Mouse (Mus musculus): ENCODE results near the gene Itga1. TPM values are rescaled to one million over a fixed set of nuclear protein-coding genes. Genes with fewer than 3 reads are reported as not detected.

Itga1 gene
- polyA plus RNA-seq, 1 experiment from 2014 or later, result 21.0 TPM

- Histone ChIP-seq H3K9ac (ENCODE audit: low read depth, low read length) (no peak overlapping the region), H3K27ac (ENCODE audit: low read depth, low read length) (no peak overlapping the region), H3K27me3 (ENCODE audit: control insufficient read depth, insufficient read depth, low read length) (no peaks in the 10 kb centered on the region), H3K4me3 (ENCODE audit: low read length) (no peak overlapping the region), H3K9me3 (ENCODE audit: control insufficient read depth, low read length) (no peaks in the 10 kb centered on the region), H3K4me1 (ENCODE audit: control insufficient read depth, insufficient read depth, low read length) (0 out of 2 replicates have a peak, but pooled peaks cover 3% of the 10 kb centered on the region), H3K4me2 (replicated peaks; ENCODE audit: low read depth, low read length) (no peak overlapping the region), H3K36me3 (ENCODE audit: control insufficient read depth, insufficient read depth, low read length) (no peaks in the 10 kb centered on the region)
- WGBS, result 76% methylated on average over 8 of the region's 8 CpGs
- no peak for ATAC-seq (ENCODE audit: low FRiP score, low TSS enrichment)
Measured at GRCm38 (mm10) chr13:115107436-115107835, 5.7 kb upstream of the Itga1 start.

- H3K27ac ChIP-seq (ENCODE audit: low read depth, low read length), result no peak overlapping the region
- 0 out of 2 replicates have a peak, but pooled peaks cover 3% of the 10 kb centered on the region for H3K4me1 ChIP-seq (ENCODE audit: control insufficient read depth, insufficient read depth, low read length)
- no peaks in the 10 kb centered on the region for H3K36me3 ChIP-seq (ENCODE audit: control insufficient read depth, insufficient read depth, low read length)
- no peak for ATAC-seq (ENCODE audit: low FRiP score, low TSS enrichment)
- H3K9ac ChIP-seq (ENCODE audit: low read depth, low read length), result no peak overlapping the region
- H3K4me3 ChIP-seq (ENCODE audit: low read length), result no peak overlapping the region
- 84% methylated on average over 10 of the region's 10 CpGs for WGBS
- H3K27me3 ChIP-seq (ENCODE audit: control insufficient read depth, insufficient read depth, low read length), result no peaks in the 10 kb centered on the region
- no peaks in the 10 kb centered on the region for H3K9me3 ChIP-seq (ENCODE audit: control insufficient read depth, low read length)
- H3K4me2 ChIP-seq (replicated peaks; ENCODE audit: low read depth, low read length), result no peak overlapping the region
Measured at GRCm38 (mm10) chr13:115106183-115106582, 4.4 kb upstream of the Itga1 start.

- Histone ChIP-seq H3K4me3 (ENCODE audit: low read length) (no peak overlapping the region), H3K4me1 (ENCODE audit: control insufficient read depth, insufficient read depth, low read length) (0 out of 2 replicates have a peak, but pooled peaks cover 3% of the 10 kb centered on the region), H3K9me3 (ENCODE audit: control insufficient read depth, low read length) (no peaks in the 10 kb centered on the region), H3K9ac (ENCODE audit: low read depth, low read length) (no peak overlapping the region), H3K4me2 (replicated peaks; ENCODE audit: low read depth, low read length) (no peak overlapping the region), H3K36me3 (ENCODE audit: control insufficient read depth, insufficient read depth, low read length) (no peaks in the 10 kb centered on the region), H3K27me3 (ENCODE audit: control insufficient read depth, insufficient read depth, low read length) (no peaks in the 10 kb centered on the region), H3K27ac (ENCODE audit: low read depth, low read length) (no peak overlapping the region)
- no peak for ATAC-seq (ENCODE audit: low FRiP score, low TSS enrichment)
- WGBS, result 94% methylated on average over 2 of the region's 2 CpGs
Measured at GRCm38 (mm10) chr13:115102754-115103153, 990 bp upstream of the Itga1 start.

GRCm38 (mm10) chr13:115100381-115101177, 1.2 kb downstream of the Itga1 start:
- no peak for ATAC-seq (ENCODE audit: low FRiP score, low TSS enrichment)
- peak overlapping the region; percentile 73 for H3K4me2 ChIP-seq (replicated peaks; ENCODE audit: low read depth, low read length)
- H3K27me3 ChIP-seq (ENCODE audit: control insufficient read depth, insufficient read depth, low read length), result no peaks in the 10 kb centered on the region
- 29% methylated on average over 11 of the region's 11 CpGs for WGBS
- no peaks in the 10 kb centered on the region for H3K36me3 ChIP-seq (ENCODE audit: control insufficient read depth, insufficient read depth, low read length)
- H3K9ac ChIP-seq (ENCODE audit: low read depth, low read length), result peak overlapping the region; percentile 66
- no peaks in the 10 kb centered on the region for H3K9me3 ChIP-seq (ENCODE audit: control insufficient read depth, low read length)
- 0 out of 2 replicates have a peak, but pooled peaks cover 3% of the 10 kb centered on the region for H3K4me1 ChIP-seq (ENCODE audit: control insufficient read depth, insufficient read depth, low read length)
- H3K4me3 ChIP-seq (ENCODE audit: low read length), result peak overlapping the region; percentile 64
- peak overlapping the region; percentile 83; the same call in 1 of the 2 replicates for H3K27ac ChIP-seq (ENCODE audit: low read depth, low read length)

- Histone ChIP-seq H3K9ac (ENCODE audit: low read depth, low read length) (no peak overlapping the region), H3K27me3 (ENCODE audit: control insufficient read depth, insufficient read depth, low read length) (no peaks in the 10 kb centered on the region), H3K4me1 (ENCODE audit: control insufficient read depth, insufficient read depth, low read length) (0 out of 2 replicates have a peak, but pooled peaks cover 3% of the 10 kb centered on the region), H3K9me3 (ENCODE audit: control insufficient read depth, low read length) (no peaks in the 10 kb centered on the region), H3K4me2 (replicated peaks; ENCODE audit: low read depth, low read length) (peak overlapping the region; percentile 73), H3K4me3 (ENCODE audit: low read length) (no peak overlapping the region), H3K36me3 (ENCODE audit: control insufficient read depth, insufficient read depth, low read length) (no peaks in the 10 kb centered on the region), H3K27ac (ENCODE audit: low read depth, low read length) (no peak overlapping the region)
- WGBS, result 69% methylated on average over 9 of the region's 9 CpGs
- ATAC-seq (ENCODE audit: low FRiP score, low TSS enrichment), result no peak
Measured at GRCm38 (mm10) chr13:115099381-115099780, 2.4 kb downstream of the Itga1 start.

- WGBS, result 62% methylated on average over 3 of the region's 3 CpGs
Measured at GRCm38 (mm10) chr13:115098227-115098626, 3.5 kb downstream of the Itga1 start.

GRCm38 (mm10) chr13:115096965-115097364, 4.8 kb downstream of the Itga1 start:
- no peak overlapping the region for H3K9ac ChIP-seq (ENCODE audit: low read depth, low read length)
- WGBS, result 55% methylated on average over 5 of the region's 5 CpGs
- ATAC-seq (ENCODE audit: low FRiP score, low TSS enrichment), result no peak
- H3K36me3 ChIP-seq (ENCODE audit: control insufficient read depth, insufficient read depth, low read length), result no peaks in the 10 kb centered on the region
- H3K9me3 ChIP-seq (ENCODE audit: control insufficient read depth, low read length), result no peaks in the 10 kb centered on the region
- H3K27ac ChIP-seq (ENCODE audit: low read depth, low read length), result no peak overlapping the region
- no peaks in the 10 kb centered on the region for H3K4me1 ChIP-seq (ENCODE audit: control insufficient read depth, insufficient read depth, low read length)
- no peak overlapping the region for H3K4me2 ChIP-seq (replicated peaks; ENCODE audit: low read depth, low read length)
- no peak overlapping the region for H3K4me3 ChIP-seq (ENCODE audit: low read length)
- H3K27me3 ChIP-seq (ENCODE audit: control insufficient read depth, insufficient read depth, low read length), result no peaks in the 10 kb centered on the region

More at GRCm38 (mm10) chr13:115098227-115098626, 3.5 kb downstream of the Itga1 start:
- no peaks in the 10 kb centered on the region for H3K36me3 ChIP-seq (ENCODE audit: control insufficient read depth, insufficient read depth, low read length)
- no peak overlapping the region for H3K4me3 ChIP-seq (ENCODE audit: low read length)
- H3K27me3 ChIP-seq (ENCODE audit: control insufficient read depth, insufficient read depth, low read length), result no peaks in the 10 kb centered on the region
- no peak for ATAC-seq (ENCODE audit: low FRiP score, low TSS enrichment)
- H3K9me3 ChIP-seq (ENCODE audit: control insufficient read depth, low read length), result no peaks in the 10 kb centered on the region
- H3K4me2 ChIP-seq (replicated peaks; ENCODE audit: low read depth, low read length), result no peak overlapping the region
- 0 out of 2 replicates have a peak, but pooled peaks cover 3% of the 10 kb centered on the region for H3K4me1 ChIP-seq (ENCODE audit: control insufficient read depth, insufficient read depth, low read length)
- no peak overlapping the region for H3K27ac ChIP-seq (ENCODE audit: low read depth, low read length)
- no peak overlapping the region for H3K9ac ChIP-seq (ENCODE audit: low read depth, low read length)

- no peak; the same call in 1 of the 2 replicates for ATAC-seq (ENCODE audit: low FRiP score, low TSS enrichment)
- no peaks in the 10 kb centered on the region for H3K36me3 ChIP-seq (ENCODE audit: control insufficient read depth, insufficient read depth, low read length)
- no peak overlapping the region for H3K4me2 ChIP-seq (replicated peaks; ENCODE audit: low read depth, low read length)
- WGBS, result 47% methylated on average over 2 of the region's 2 CpGs
- no peak overlapping the region for H3K4me3 ChIP-seq (ENCODE audit: low read length)
- H3K9ac ChIP-seq (ENCODE audit: low read depth, low read length), result no peak overlapping the region
- peaks cover under 1% of the 10 kb centered on the region; the same call in 1 of the 2 replicates for H3K4me1 ChIP-seq (ENCODE audit: control insufficient read depth, insufficient read depth, low read length)
- no peak overlapping the region for H3K27ac ChIP-seq (ENCODE audit: low read depth, low read length)
- no peaks in the 10 kb centered on the region for H3K27me3 ChIP-seq (ENCODE audit: control insufficient read depth, insufficient read depth, low read length)
- no peaks in the 10 kb centered on the region for H3K9me3 ChIP-seq (ENCODE audit: control insufficient read depth, low read length)
Measured at GRCm38 (mm10) chr13:115096216-115096615, 5.5 kb downstream of the Itga1 start.

GRCm38 (mm10) chr13:115095392-115095791, 6.4 kb downstream of the Itga1 start:
- ATAC-seq (ENCODE audit: low FRiP score, low TSS enrichment), result no peak
- H3K4me3 ChIP-seq (ENCODE audit: low read length), result no peak overlapping the region
- peaks cover 5% of the 10 kb centered on the region; the same call in 1 of the 2 replicates for H3K4me1 ChIP-seq (ENCODE audit: control insufficient read depth, insufficient read depth, low read length)
- H3K4me2 ChIP-seq (replicated peaks; ENCODE audit: low read depth, low read length), result no peak overlapping the region
- no peak overlapping the region for H3K27ac ChIP-seq (ENCODE audit: low read depth, low read length)
- no peaks in the 10 kb centered on the region for H3K36me3 ChIP-seq (ENCODE audit: control insufficient read depth, insufficient read depth, low read length)
- WGBS, result 88% methylated on average over 2 of the region's 2 CpGs
- no peak overlapping the region for H3K9ac ChIP-seq (ENCODE audit: low read depth, low read length)
- H3K9me3 ChIP-seq (ENCODE audit: control insufficient read depth, low read length), result no peaks in the 10 kb centered on the region
- H3K27me3 ChIP-seq (ENCODE audit: control insufficient read depth, insufficient read depth, low read length), result no peaks in the 10 kb centered on the region
